In the genomic region with DNA sequence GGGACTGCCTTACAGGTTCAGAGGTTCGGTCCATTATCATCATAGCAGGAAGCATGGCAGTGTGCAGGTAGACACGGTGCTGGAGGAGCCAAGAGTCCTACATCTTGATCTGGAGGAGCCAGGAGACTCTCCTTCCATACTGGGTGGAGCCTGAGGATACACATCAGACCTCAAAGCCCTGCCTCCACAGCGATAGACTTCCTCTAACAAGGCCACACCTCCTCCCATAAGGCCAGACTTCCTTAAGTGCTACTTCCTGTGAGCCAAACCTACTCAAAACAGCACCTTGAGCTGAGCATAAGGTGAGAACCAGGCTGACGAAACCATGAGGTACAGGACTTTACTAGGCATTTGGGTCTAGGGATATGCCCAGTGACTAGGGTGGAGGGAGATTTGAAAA, we compare ENCODE assay signal across 14 mouse cellular contexts. TPM values are rescaled to one million over a fixed set of nuclear protein-coding genes. Genes with fewer than 3 reads are reported as not detected.
"Had no signal": no experiment of that assay in that cellular context is flagged by ENCODE, and none has a peak within 500 bp of the region (broad histone marks: within the 10 kb centered on the region; RNA-seq: fewer than 3 reads in every experiment).

No protein-coding gene starts in this region.

- H3K27ac ChIP-seq: kidney, postnatal 0 days; layer of hippocampus, adult 2 months; limb, embryonic 12.5 days; liver, embryonic 13.5 days; midbrain, embryonic 12.5 days; neural tube, embryonic 13.5 days had no signal

- H3K9me3 ChIP-seq: limb, embryonic 12.5 days; liver, embryonic 13.5 days; midbrain, embryonic 12.5 days; neural tube, embryonic 13.5 days had no signal

- DNase-seq: kidney, postnatal 36 days; liver; liver, embryonic 13.5 days; liver, postnatal 0 days; lung, postnatal 36 days; retina, postnatal 1 day; thymus, postnatal 36 days had no signal

- H3K9ac ChIP-seq: limb, embryonic 12.5 days; liver, embryonic 13.5 days; liver, postnatal 0 days; midbrain, embryonic 12.5 days; neural tube, embryonic 13.5 days had no signal

- H3K36me3 ChIP-seq: liver, embryonic 13.5 days; midbrain, embryonic 12.5 days had no signal

- ATAC-seq: liver, postnatal 0 days; midbrain, embryonic 16.5 days had no signal

- H3K4me3 ChIP-seq: layer of hippocampus, adult 2 months; limb, embryonic 12.5 days; liver, embryonic 13.5 days; midbrain, embryonic 12.5 days; neural tube, embryonic 13.5 days had no signal

RNA-seq across cellular contexts. Expression of gene 5730409E04Rik, which starts 6.7 kb away (rescaled TPM):
- total RNA-seq: megakaryocyte-erythroid progenitor cell, adult 5-6 weeks had no signal
